Mouse (Mus musculus): ENCODE data around the gene Eif4enif1.
A peak's percentile ranks its signal among the peaks of the same experiment; 100 is the strongest.

The Eif4enif1 gene

GRCm38 (mm10) chr11:3279729-3280128, 77.5 kb downstream of the Eif4enif1 start:
- no peak for DNase-seq

- DNase-seq, result no peak
These were observed 80.7 kb downstream of the Eif4enif1 start for GRCm38 (mm10) chr11:3282887-3283286.

GRCm38 (mm10) chr11:3283645-3284044, 81.5 kb downstream of the Eif4enif1 start:
- DNase-seq, result peak; percentile 77

- no peak for DNase-seq
These were observed 83.7 kb downstream of the Eif4enif1 start for GRCm38 (mm10) chr11:3285940-3286339.

GRCm38 (mm10) chr11:3287131-3287530, 84.9 kb downstream of the Eif4enif1 start:
- DNase-seq, result no peak

GRCm38 (mm10) chr11:3287921-3288320, 85.7 kb downstream of the Eif4enif1 start:
- DNase-seq, result no peak

GRCm38 (mm10) chr11:3288521-3289301, 86.5 kb downstream of the Eif4enif1 start, which contains the start of gene Patz1:
Gene Patz1 (plus strand): TSS chr11:3288874.
- peak; percentile 60 for DNase-seq

- peak; percentile 77 for DNase-seq
These were observed 87.2 kb downstream of the Eif4enif1 start for GRCm38 (mm10) chr11:3289302-3289802.

- DNase-seq, result peak; percentile 86
These were observed 87.8 kb downstream of the Eif4enif1 start for GRCm38 (mm10) chr11:3289803-3290639.

- peak; percentile 47 for DNase-seq
These were observed 88.6 kb downstream of the Eif4enif1 start for GRCm38 (mm10) chr11:3290640-3291310.

GRCm38 (mm10) chr11:3291311-3292061, 89.3 kb downstream of the Eif4enif1 start:
- no peak for DNase-seq

- DNase-seq, result peak; percentile 56
These were observed 89.8 kb downstream of the Eif4enif1 start for GRCm38 (mm10) chr11:3292062-3292421.

GRCm38 (mm10) chr11:3292711-3293249, 90.6 kb downstream of the Eif4enif1 start:
- peak; percentile 46 for DNase-seq

GRCm38 (mm10) chr11:3293361-3293760, 91.2 kb downstream of the Eif4enif1 start:
- DNase-seq, result no peak
